9 mouse cellular contexts compared by ENCODE assay signal in genomic region chr1:162549615-162550283, GRCm38 (mm10). TPM values are rescaled to one million over a fixed set of nuclear protein-coding genes. Genes with fewer than 3 reads are reported as not detected.
DNase-seq lines count a peak whose midpoint lies in the region; ATAC-seq and TF ChIP-seq lines count a peak whose summit lies in the region.
"Had no signal": no experiment of that assay in that cellular context is flagged by ENCODE, and none has a peak within 500 bp of the region (broad histone marks: within the 10 kb centered on the region; RNA-seq: fewer than 3 reads in every experiment).

No protein-coding gene starts in this region.

- no peak for TF ChIP-seq EP300 in stomach, postnatal 0 days (optimal IDR thresholded peaks at IDR 0.05)

- no peaks in the 10 kb centered on the region for H3K27me3 ChIP-seq in forebrain, embryonic 14.5 days (replicated peaks; ENCODE audit: control insufficient read depth, insufficient read depth, low read length)
- no peaks in the 10 kb centered on the region for H3K27me3 ChIP-seq in forebrain, embryonic 16.5 days (replicated peaks; ENCODE audit: control insufficient read depth, insufficient read depth, low read length)
- no peaks in the 10 kb centered on the region for H3K27me3 ChIP-seq in midbrain, embryonic 14.5 days (ENCODE audit: control insufficient read depth, insufficient read depth, low read length)
- H3K27me3 ChIP-seq in midbrain, embryonic 10.5 days (ENCODE audit: low read depth, poor library complexity, severe bottlenecking): no peaks in the 10 kb centered on the region
- no peaks in the 10 kb centered on the region for H3K27me3 ChIP-seq in stomach, postnatal 0 days (ENCODE audit: control insufficient read depth, insufficient read depth, low read length)
- no peaks in the 10 kb centered on the region for H3K27me3 ChIP-seq in neural tube, embryonic 15.5 days (replicated peaks)
- H3K27me3 ChIP-seq: embryonic facial prominence, embryonic 13.5 days had no signal

- ATAC-seq in forebrain, embryonic 14.5 days: no peak
- no peak for ATAC-seq in forebrain, embryonic 16.5 days
- ATAC-seq in midbrain, embryonic 14.5 days (ENCODE audit: low FRiP score, low TSS enrichment): no peak
- ATAC-seq in inflammation-experienced regulatory T-cells, adult 6 months: peak; percentile 36
- ATAC-seq in stomach, postnatal 0 days (ENCODE audit: low FRiP score, low TSS enrichment): no peak
- ATAC-seq in neural tube, embryonic 15.5 days (ENCODE audit: low FRiP score): no peak

- peaks cover 17% of the 10 kb centered on the region for H3K36me3 ChIP-seq in forebrain, embryonic 14.5 days (ENCODE audit: control insufficient read depth, insufficient read depth, low read length)
- H3K36me3 ChIP-seq in forebrain, embryonic 16.5 days (ENCODE audit: control insufficient read depth, insufficient read depth): peaks cover 6% of the 10 kb centered on the region; the same call in 1 of the 2 replicates
- H3K36me3 ChIP-seq in midbrain, embryonic 14.5 days (ENCODE audit: control insufficient read depth, insufficient read depth, low read length): peaks cover 18% of the 10 kb centered on the region
- H3K36me3 ChIP-seq in midbrain, embryonic 10.5 days: peaks cover 18% of the 10 kb centered on the region
- H3K36me3 ChIP-seq in stomach, postnatal 0 days (ENCODE audit: control insufficient read depth, insufficient read depth, low read length): peaks cover 4% of the 10 kb centered on the region; the same call in 1 of the 2 replicates
- peaks cover 16% of the 10 kb centered on the region for H3K36me3 ChIP-seq in neural tube, embryonic 15.5 days

- H3K4me3 ChIP-seq in forebrain, embryonic 14.5 days (ENCODE audit: low read depth, low read length): no peak overlapping the region
- H3K4me3 ChIP-seq in forebrain, embryonic 16.5 days (replicated peaks; ENCODE audit: low read length): no peak overlapping the region
- H3K4me3 ChIP-seq in midbrain, embryonic 14.5 days (replicated peaks; ENCODE audit: low read depth, low read length): no peak overlapping the region
- H3K4me3 ChIP-seq in midbrain, embryonic 10.5 days: no peak overlapping the region
- no peak overlapping the region for H3K4me3 ChIP-seq in stomach, postnatal 0 days (ENCODE audit: low read depth, low read length)
- no peak overlapping the region for H3K4me3 ChIP-seq in neural tube, embryonic 15.5 days (replicated peaks)

- no peak overlapping the region for H3K9ac ChIP-seq in forebrain, embryonic 14.5 days (ENCODE audit: low read length)
- no peak overlapping the region for H3K9ac ChIP-seq in forebrain, embryonic 16.5 days (replicated peaks; ENCODE audit: low read depth, low read length)
- no peak overlapping the region for H3K9ac ChIP-seq in midbrain, embryonic 14.5 days (replicated peaks; ENCODE audit: low read length)
- H3K9ac ChIP-seq in stomach, postnatal 0 days (ENCODE audit: low read length): no peak overlapping the region
- no peak overlapping the region for H3K9ac ChIP-seq in neural tube, embryonic 15.5 days (replicated peaks)

- H3K27ac ChIP-seq in forebrain, embryonic 14.5 days (ENCODE audit: low read depth, low read length): no peak overlapping the region
- no peak overlapping the region for H3K27ac ChIP-seq in forebrain, embryonic 16.5 days (ENCODE audit: low read length)
- H3K27ac ChIP-seq in midbrain, embryonic 14.5 days (replicated peaks; ENCODE audit: low read depth, low read length): no peak overlapping the region
- no peak overlapping the region for H3K27ac ChIP-seq in midbrain, embryonic 10.5 days (replicated peaks)
- no peak overlapping the region for H3K27ac ChIP-seq in stomach, postnatal 0 days (replicated peaks)
- no peak overlapping the region for H3K27ac ChIP-seq in neural tube, embryonic 15.5 days (replicated peaks)
- H3K27ac ChIP-seq: embryonic facial prominence, embryonic 13.5 days had no signal

- peak; percentile 83 for TF ChIP-seq CTCF in stomach, postnatal 0 days (IDR thresholded peaks at IDR 0.05; ENCODE audit: low read depth)

- H3K9me3 ChIP-seq in forebrain, embryonic 14.5 days (replicated peaks; ENCODE audit: control insufficient read depth, low read length): no peaks in the 10 kb centered on the region
- H3K9me3 ChIP-seq in forebrain, embryonic 16.5 days (ENCODE audit: control insufficient read depth, low read length): no peaks in the 10 kb centered on the region
- H3K9me3 ChIP-seq in midbrain, embryonic 14.5 days (ENCODE audit: control insufficient read depth, low read length): no peaks in the 10 kb centered on the region
- H3K9me3 ChIP-seq in midbrain, embryonic 10.5 days (replicated peaks): no peaks in the 10 kb centered on the region
- H3K9me3 ChIP-seq in stomach, postnatal 0 days (ENCODE audit: control insufficient read depth, low read length): no peaks in the 10 kb centered on the region
- H3K9me3 ChIP-seq in neural tube, embryonic 15.5 days (replicated peaks): no peaks in the 10 kb centered on the region
- H3K9me3 ChIP-seq: embryonic facial prominence, embryonic 13.5 days had no signal

- no peak overlapping the region for H3K4me2 ChIP-seq in forebrain, embryonic 14.5 days (ENCODE audit: low read length)
- H3K4me2 ChIP-seq in forebrain, embryonic 16.5 days (ENCODE audit: low read length): no peak overlapping the region
- H3K4me2 ChIP-seq in midbrain, embryonic 14.5 days (ENCODE audit: low read length): no peak overlapping the region
- H3K4me2 ChIP-seq in stomach, postnatal 0 days (replicated peaks; ENCODE audit: low read depth): no peak overlapping the region
- H3K4me2 ChIP-seq in neural tube, embryonic 15.5 days: no peak overlapping the region

- DNase-seq in forebrain, embryonic 14.5 days (ENCODE audit: low spot score): peak; percentile 75
- peak; percentile 75 for DNase-seq in midbrain, embryonic 14.5 days
- no peak for DNase-seq in midbrain, embryonic 10.5 days (ENCODE audit: low spot score)
- no peak for DNase-seq in stomach, postnatal 0 days (ENCODE audit: low spot score)
- DNase-seq in thymus, postnatal 10 days (ENCODE audit: low spot score in 2 of 2): no peak

- peaks cover 12% of the 10 kb centered on the region for H3K4me1 ChIP-seq in forebrain, embryonic 14.5 days (ENCODE audit: control insufficient read depth, insufficient read depth, low read length)
- H3K4me1 ChIP-seq in forebrain, embryonic 16.5 days (replicated peaks; ENCODE audit: control insufficient read depth, insufficient read depth, low read length): peaks cover 14% of the 10 kb centered on the region
- peaks cover 6% of the 10 kb centered on the region for H3K4me1 ChIP-seq in midbrain, embryonic 14.5 days (ENCODE audit: control insufficient read depth, insufficient read depth, low read length)
- peaks cover 21% of the 10 kb centered on the region for H3K4me1 ChIP-seq in midbrain, embryonic 10.5 days
- no peaks in the 10 kb centered on the region for H3K4me1 ChIP-seq in stomach, postnatal 0 days (replicated peaks; ENCODE audit: control insufficient read depth, insufficient read depth)
- H3K4me1 ChIP-seq in neural tube, embryonic 15.5 days: peaks cover 16% of the 10 kb centered on the region

- WGBS in forebrain, embryonic 14.5 days: 80% methylated on average over 5 of the region's 5 CpGs
- WGBS in forebrain, embryonic 16.5 days: 81% methylated on average over 5 of the region's 5 CpGs
- WGBS in midbrain, embryonic 14.5 days: 79% methylated on average over 5 of the region's 5 CpGs
- 78% methylated on average over 5 of the region's 5 CpGs for WGBS in midbrain, embryonic 10.5 days
- 64% methylated on average over 5 of the region's 5 CpGs for WGBS in stomach, postnatal 0 days
- WGBS in neural tube, embryonic 15.5 days: 84% methylated on average over 5 of the region's 5 CpGs

RNA-seq across cellular contexts. Expression of gene Mettl13, which starts 1.4 kb away (rescaled TPM):
- 10.2 and 11.6 TPM in 2 replicates for polyA plus RNA-seq in forebrain, embryonic 14.5 days (2014; fragmentation: Nextera tagmentation; extraction: Ambion mirVana)
- polyA plus RNA-seq in forebrain, embryonic 16.5 days (2015; fragmentation: Nextera tagmentation; extraction: Ambion mirVana): 23.1 and 24.1 TPM in 2 replicates
- polyA plus RNA-seq in midbrain, embryonic 14.5 days (2014; fragmentation: Nextera tagmentation; extraction: Ambion mirVana): 12.7 and 15.1 TPM in 2 replicates
- 26.7 and 28.5 TPM in 2 replicates for polyA plus RNA-seq in midbrain, embryonic 10.5 days (2016; fragmentation: Nextera tagmentation; extraction: Ambion mirVana)
- 1 to 10 TPM; 5.6 to 9.6 (median 8.8) TPM for polyA plus RNA-seq in inflammation-experienced regulatory T-cells, adult 6 months (2017; shearing (Covaris generic))
- polyA plus RNA-seq in stomach, postnatal 0 days (2015; fragmentation: Nextera tagmentation; extraction: Ambion mirVana): 9.0 and 9.1 TPM in 2 replicates
- polyA plus RNA-seq in neural tube, embryonic 15.5 days (2015; fragmentation: Nextera tagmentation; extraction: Ambion mirVana): 15.4 and 20.4 TPM in 2 replicates

RNA-seq across cellular contexts. Expression of gene Vamp4, which starts 20.6 kb away (rescaled TPM):
- 52.3 and 64.6 TPM in 2 replicates for polyA plus RNA-seq in forebrain, embryonic 14.5 days (2014; fragmentation: Nextera tagmentation; extraction: Ambion mirVana)
- 79.8 and 81.2 TPM in 2 replicates for polyA plus RNA-seq in forebrain, embryonic 16.5 days (2015; fragmentation: Nextera tagmentation; extraction: Ambion mirVana)
- polyA plus RNA-seq in midbrain, embryonic 14.5 days (2014; fragmentation: Nextera tagmentation; extraction: Ambion mirVana): 71.3 and 72.0 TPM in 2 replicates
- 52.3 and 53.0 TPM in 2 replicates for polyA plus RNA-seq in midbrain, embryonic 10.5 days (2016; fragmentation: Nextera tagmentation; extraction: Ambion mirVana)
- polyA plus RNA-seq in inflammation-experienced regulatory T-cells, adult 6 months (2017; shearing (Covaris generic)): 100 to 1,000 TPM in 2 of 3 experiments, 10 to 100 TPM in 1; 93.6 to 112 (median 104) TPM
- polyA plus RNA-seq in stomach, postnatal 0 days (2015; fragmentation: Nextera tagmentation; extraction: Ambion mirVana): 32.9 and 33.1 TPM in 2 replicates
- polyA plus RNA-seq in neural tube, embryonic 15.5 days (2015; fragmentation: Nextera tagmentation; extraction: Ambion mirVana): 81.3 and 87.0 TPM in 2 replicates

Comparison
In these comparisons a context has a peak if more than half of its experiments do, and no peak if none do; other contexts are left out.
1. DNase-seq: peak in forebrain, embryonic 14.5 days (single experiment) and midbrain, embryonic 14.5 days (single experiment); none in midbrain, embryonic 10.5 days (single experiment), stomach, postnatal 0 days (single experiment) and thymus, postnatal 10 days (0 of 2).